Mouse (Mus musculus) embryonic stem cell, embryonic (primary cell): ENCODE results near the gene C9orf72.

Experiments used
- CTCF ChIA-PET, 4 experiments: fragments of 300-600 bp in 2 of 4; fragments of 350-600 bp in 2 of 4; sonication (Branson Sonifier 250); formaldehyde crosslinking; loops; one replicate each; lab custom pipeline; 2022; ENCODE audit warnings: inconsistent platforms in 2 of 4; lab: Charles Lee
- POLR2A ChIA-PET, 4 experiments: fragments of 300-600 bp in 2 of 4; fragments of 350-600 bp in 2 of 4; sonication (Branson Sonifier 250); formaldehyde crosslinking; loops; one replicate each; lab custom pipeline; 2022; ENCODE audit warnings: antibody characterized with exemption in 4 of 4, inconsistent platforms in 1 of 4; lab: Charles Lee

The C9orf72 gene

DNA sequence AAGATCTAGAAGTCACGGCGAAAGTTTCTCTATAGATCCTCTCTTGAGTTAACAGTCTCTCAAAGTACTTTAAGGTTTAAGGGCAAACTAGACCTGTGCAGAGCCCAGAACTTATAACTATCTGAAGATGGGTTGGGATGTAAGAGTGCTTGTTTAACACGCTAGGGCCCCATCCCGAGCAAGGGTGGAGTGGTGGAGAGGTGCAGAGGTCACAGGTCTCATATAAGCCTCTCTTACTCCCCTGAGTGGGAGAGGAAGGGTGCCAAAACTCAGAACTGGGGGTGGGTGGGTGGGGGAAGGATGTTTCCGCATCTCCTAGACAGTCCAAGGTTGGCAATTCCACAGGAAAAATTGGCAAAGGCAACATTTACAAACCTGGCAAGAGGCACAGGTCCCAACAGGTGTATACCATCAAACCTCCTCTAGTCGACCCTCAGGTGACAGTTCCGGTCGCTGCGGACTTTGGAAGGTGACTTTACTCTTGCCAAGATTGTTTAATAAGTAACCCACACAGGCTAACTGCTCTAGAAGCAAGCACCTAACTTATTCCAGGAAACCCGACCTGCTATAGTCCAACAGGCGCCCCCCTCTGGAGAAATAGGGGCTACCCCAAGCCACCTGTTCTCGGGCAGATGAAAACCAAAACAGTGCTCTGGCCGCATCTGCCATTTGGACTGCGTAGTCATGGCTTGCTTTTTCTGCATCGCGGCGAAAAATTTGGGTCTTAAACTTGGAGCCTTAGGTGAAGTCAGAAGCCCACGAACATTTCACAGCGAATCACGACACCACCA, 70.6 kb downstream of the C9orf72 start:
- CTCF ChIA-PET = interaction anchor here in 1 of 4 experiments (0.6 to 0.9 kb wide), 3 partner anchors 47 to 68 kb away, joined by 3 read pairs; no protein-coding TSS in a partner anchor
- POLR2A ChIA-PET = interaction anchor here in 2 of 4 experiments (0.7 to 1.6 kb wide), 5 partner anchors 11 to 55 kb away, joined by 3 to 4 read pairs (median 3); no protein-coding TSS in a partner anchor

DNA sequence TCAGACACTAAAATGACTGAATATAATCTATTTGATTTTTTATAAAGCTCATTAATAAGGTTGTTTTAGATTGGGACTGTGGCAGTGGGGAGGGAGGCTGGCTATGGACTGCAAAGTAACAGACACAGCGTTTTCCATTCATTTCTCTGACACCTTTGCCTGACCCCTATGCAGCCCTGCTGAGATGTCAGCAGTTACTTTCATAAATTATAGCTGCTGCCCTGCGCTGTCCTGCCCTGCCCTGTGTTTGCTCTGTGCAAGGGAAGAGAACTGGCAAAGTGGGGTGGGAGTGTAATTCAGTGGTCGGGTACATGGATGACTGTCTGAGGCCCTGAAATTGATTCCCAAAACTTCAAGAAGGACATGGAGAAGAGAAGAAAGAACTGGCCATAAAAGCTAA, 71.9 kb downstream of the C9orf72 start:
- ChIA-PET POLR2A (interaction anchor here in 1 of 4 experiments (0.7 to 1.6 kb wide), 3 partner anchors 12 to 31 kb away, joined by 3 read pairs; no protein-coding TSS in a partner anchor), CTCF (no interaction called here)

DNA sequence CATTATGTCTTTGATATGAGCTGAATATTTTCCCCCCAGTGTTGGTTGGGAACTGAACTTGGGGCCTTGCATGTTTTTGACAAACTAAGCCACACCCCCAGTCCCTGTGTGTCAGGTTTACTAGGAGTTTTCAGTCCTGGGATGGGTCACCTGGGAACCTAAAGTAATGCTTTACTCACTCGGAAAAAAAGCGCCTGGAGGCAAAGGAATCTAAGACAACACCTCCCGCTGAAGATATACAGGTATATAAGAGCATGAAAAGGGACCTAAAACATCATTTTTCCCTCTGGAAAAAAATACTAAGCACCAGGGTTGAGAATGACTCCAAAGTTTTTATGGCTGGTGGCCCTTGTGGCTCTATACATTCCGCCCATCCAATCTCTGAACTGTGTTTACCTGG, 74.2 kb downstream of the C9orf72 start, which contains the start of gene Ifnk:
Gene Ifnk (plus strand): TSS at position 301 of the 400 bp plus-strand sequence.
- CTCF ChIA-PET = no interaction called here
- POLR2A ChIA-PET = interaction anchor here in 1 of 4 experiments (0.6 kb wide), 1 partner anchor 15 kb away, joined by 3 read pairs; no protein-coding TSS in a partner anchor

DNA sequence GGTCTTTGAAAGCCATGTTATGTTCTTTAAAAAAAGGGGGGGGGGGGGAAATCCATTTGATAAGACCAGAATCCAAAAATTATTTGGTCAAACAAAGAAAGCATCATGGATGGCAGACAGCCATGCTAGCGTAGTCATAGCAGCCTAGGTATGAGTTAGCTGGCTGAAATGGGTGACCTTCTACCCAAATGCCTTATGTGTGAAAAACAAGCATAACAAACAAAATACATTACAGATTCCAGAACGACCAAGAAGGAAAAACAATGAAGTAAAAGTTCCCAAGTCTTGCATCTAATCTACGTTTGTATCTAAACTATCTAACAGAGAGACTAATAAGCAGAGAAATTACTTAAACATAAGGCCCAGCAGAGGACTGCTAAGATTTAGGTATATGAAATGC, 75.3 kb downstream of the C9orf72 start:
- POLR2A ChIA-PET = interaction anchor here in 1 of 4 experiments (0.7 kb wide), 2 partner anchors 155 to 685 kb away, joined by 4 to 9 read pairs; no protein-coding TSS in a partner anchor
- CTCF ChIA-PET = no interaction called here

DNA sequence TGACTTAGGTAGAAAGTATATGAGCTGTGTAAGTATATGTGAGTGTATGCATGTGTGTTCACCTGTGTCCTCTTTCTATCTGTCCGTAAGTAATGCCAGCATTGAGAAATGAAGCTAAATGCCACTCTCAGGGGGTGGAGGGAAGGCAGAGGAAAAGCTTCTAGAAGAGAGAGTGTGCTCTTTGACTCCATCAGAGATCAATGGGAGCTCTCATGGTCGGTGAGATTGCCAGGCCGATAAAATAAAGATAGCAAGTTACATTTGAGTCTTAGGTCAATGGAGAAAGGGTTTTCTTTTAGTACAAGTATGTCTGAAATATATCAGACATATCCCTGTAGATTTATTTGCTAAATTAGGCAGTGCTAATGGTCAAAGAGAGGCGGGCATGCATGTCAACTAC, 77.6 kb downstream of the C9orf72 start:
- CTCF ChIA-PET = interaction anchor here in 1 of 4 experiments (1.1 kb wide), 1 partner anchor 9 kb away, joined by 3 read pairs; the partner anchor contains the start of gene Mob3b

DNA sequence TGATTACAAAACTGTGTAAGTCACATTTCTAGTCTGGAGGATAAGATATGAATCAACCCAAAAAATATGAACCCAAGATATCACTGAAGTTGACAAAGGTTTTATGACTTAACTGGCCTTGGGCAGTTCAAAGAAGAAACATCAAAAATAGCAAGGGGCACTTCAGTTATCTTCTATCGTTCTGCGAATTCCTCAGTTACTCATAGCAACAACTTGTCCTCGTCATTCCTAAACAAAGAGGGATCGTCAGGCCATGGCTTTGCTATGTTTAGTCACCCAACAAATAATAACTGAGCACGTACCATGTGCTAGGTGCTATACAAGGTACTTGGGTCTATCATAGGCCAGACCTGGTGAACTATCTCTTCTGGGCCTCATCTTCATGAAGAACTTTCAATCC, 79.4 kb downstream of the C9orf72 start:
- ChIA-PET POLR2A (interaction anchor here in 1 of 4 experiments (1.3 to 1.4 kb wide), 2 partner anchors 10 kb away, joined by 3 to 4 read pairs; partner anchors contain the start of gene Mob3b), CTCF (interaction anchor here in 1 of 4 experiments (0.6 kb wide), 1 partner anchor 453 kb away, joined by 3 read pairs; no protein-coding TSS in a partner anchor)

More for the DNA sequence above, 77.6 kb downstream of the C9orf72 start:
- POLR2A ChIA-PET = interaction anchor here in 1 of 4 experiments (1.2 kb wide), 1 partner anchor 9 kb away, joined by 3 read pairs; the partner anchor contains the start of gene Mob3b

DNA sequence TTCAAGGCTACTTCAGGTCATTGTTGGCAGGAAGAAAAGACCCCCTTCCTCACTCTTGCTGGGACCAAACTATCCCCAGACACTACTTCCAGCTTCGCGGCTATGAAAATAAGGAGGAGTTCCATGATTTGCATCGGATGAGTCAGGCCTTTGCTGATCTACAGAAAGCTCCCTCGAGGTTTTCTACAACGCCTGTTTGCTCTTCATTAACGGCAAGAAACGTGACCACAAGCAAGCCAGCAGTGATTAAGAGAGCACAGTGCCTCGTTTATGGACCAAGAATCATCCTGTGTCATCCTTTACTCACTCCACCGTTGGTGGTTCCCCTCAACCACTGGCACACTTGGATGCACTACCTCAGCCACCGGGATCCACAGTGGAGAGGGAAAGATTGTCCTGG, 80.2 kb downstream of the C9orf72 start:
- ChIA-PET CTCF (no interaction called here), POLR2A (interaction anchor here in 2 of 4 experiments (0.8 to 1.6 kb wide), 4 partner anchors 9 to 12 kb away, joined by 3 to 4 read pairs (median 3); partner anchors contain the start of gene Mob3b (in 2 of the 2))

DNA sequence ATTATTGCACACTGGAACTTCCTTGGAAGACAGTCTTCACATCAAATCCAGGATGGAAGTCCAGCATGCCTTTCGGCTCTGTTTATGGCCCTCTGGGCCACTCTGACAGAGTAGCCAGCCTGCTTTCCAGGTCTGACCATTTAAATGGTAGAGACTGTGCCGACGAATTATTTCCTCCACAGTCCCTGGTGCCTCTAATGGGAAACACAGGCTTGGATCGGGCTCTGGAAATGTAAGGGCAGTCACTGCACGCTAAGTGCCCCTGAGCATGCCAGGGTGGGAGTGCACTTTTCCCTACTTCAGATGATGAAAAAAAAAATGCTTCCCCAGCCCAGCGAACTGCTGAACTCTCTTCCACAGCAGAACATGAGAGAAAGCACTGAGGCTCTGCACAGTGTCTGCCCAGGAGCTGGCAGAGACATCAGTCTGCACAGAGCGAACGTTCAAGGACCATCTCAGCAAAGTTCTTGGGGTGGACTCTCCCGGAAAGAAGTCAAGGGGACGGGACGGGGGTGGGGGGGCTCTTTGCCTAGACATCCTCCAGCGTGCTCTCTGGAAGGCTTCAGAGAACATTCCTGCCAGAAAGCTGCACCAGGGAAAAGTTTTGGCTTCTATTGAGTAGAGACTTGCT, 82.4 kb downstream of the C9orf72 start:
- ChIA-PET CTCF (no interaction called here), POLR2A (interaction anchor here in 1 of 4 experiments (1.5 kb wide), 1 partner anchor 14 kb away, joined by 3 read pairs; the partner anchor contains the start of gene Mob3b)
